Mouse (Mus musculus): ENCODE measurements around the gene Myl6b. TPM values are rescaled to one million over a fixed set of nuclear protein-coding genes. Genes with fewer than 3 reads are reported as not detected.

The Myl6b gene
- total and polyA plus RNA-seq, 3 experiments: 0.39 to 3.9 (median 2.5) TPM

DNA sequence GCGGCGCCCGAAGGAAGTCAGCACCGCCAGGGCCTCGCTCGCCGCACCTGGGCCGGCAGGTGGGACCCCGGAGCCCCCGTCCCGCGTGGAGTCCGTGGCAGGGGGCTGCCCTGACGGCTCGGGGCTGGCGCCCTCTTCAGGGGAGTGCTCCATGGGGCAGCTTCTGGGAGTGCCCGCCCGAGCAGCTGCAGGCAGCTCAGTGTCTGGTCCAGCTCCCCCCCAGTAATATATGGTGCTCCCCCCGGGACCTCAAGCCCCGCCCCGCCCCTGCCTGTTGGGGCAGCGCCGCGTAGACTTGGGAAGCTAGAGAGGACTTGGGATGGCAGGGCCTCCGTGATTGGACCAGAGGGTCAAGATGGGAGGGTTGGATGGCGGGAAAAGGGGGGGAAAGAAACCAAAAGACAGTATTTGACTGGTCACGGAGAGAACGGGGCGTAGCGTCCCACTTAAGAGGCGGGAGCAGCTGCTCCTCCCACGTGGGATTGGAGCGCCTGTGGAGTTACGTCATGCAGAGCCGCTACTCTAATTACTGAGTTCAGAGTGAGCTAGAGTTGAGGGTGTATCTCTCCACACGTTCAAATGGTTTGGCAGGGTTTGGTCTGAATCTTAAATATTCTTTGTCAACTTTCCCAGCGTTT is 27.3 kb upstream of the Myl6b start, which contains the start of gene Esyt1 (continued):
- TF ChIP-seq MAFK (IDR thresholded peaks at IDR 0.05; ENCODE audit: insufficient replicate concordance, low read length) (no peak), USF2 (conservative IDR thresholded peaks at IDR 0.05; ENCODE audit: low read depth, low read length) (no peak), EP300 (IDR thresholded peaks at IDR 0.05; ENCODE audit: low read length) (no peak), POLR2AphosphoS2 (IDR thresholded peaks at IDR 0.05; ENCODE audit: low read depth, low read length) (peak; percentile 54; the same call in 1 of the 2 replicates), ELF1 (IDR thresholded peaks at IDR 0.05; ENCODE audit: low read depth, low read length) (0 out of 2 replicates have a peak, but pooled peaks have one; percentile 38), BHLHE40 (IDR thresholded peaks at IDR 0.05; ENCODE audit: low read depth, low read length) (no peak), MAX (IDR thresholded peaks at IDR 0.05; ENCODE audit: low read length) (peak; percentile 91; the same call in 1 of the 2 replicates), JUN (IDR thresholded peaks at IDR 0.05; ENCODE audit: insufficient read depth, low read depth, low read length) (peak; percentile 72), MYC (IDR thresholded peaks at IDR 0.05; ENCODE audit: low read depth, low read length) (peak; percentile 87), RCOR1 (conservative IDR thresholded peaks at IDR 0.05; ENCODE audit: low read depth, low read length) (no peak), GABPA (IDR thresholded peaks at IDR 0.05; ENCODE audit: insufficient replicate concordance, low read depth, low read length) (no peak), NRF1 (IDR thresholded peaks at IDR 0.05; ENCODE audit: low read depth, low read length) (no peak), CHD1 (IDR thresholded peaks at IDR 0.05; ENCODE audit: low read depth, low read length) (no peak), RAD21 (IDR thresholded peaks at IDR 0.05; ENCODE audit: low read depth, low read length) (no peak), MEF2A (IDR thresholded peaks at IDR 0.05; ENCODE audit: borderline replicate concordance, low read depth, low read length) (no peak)

DNA sequence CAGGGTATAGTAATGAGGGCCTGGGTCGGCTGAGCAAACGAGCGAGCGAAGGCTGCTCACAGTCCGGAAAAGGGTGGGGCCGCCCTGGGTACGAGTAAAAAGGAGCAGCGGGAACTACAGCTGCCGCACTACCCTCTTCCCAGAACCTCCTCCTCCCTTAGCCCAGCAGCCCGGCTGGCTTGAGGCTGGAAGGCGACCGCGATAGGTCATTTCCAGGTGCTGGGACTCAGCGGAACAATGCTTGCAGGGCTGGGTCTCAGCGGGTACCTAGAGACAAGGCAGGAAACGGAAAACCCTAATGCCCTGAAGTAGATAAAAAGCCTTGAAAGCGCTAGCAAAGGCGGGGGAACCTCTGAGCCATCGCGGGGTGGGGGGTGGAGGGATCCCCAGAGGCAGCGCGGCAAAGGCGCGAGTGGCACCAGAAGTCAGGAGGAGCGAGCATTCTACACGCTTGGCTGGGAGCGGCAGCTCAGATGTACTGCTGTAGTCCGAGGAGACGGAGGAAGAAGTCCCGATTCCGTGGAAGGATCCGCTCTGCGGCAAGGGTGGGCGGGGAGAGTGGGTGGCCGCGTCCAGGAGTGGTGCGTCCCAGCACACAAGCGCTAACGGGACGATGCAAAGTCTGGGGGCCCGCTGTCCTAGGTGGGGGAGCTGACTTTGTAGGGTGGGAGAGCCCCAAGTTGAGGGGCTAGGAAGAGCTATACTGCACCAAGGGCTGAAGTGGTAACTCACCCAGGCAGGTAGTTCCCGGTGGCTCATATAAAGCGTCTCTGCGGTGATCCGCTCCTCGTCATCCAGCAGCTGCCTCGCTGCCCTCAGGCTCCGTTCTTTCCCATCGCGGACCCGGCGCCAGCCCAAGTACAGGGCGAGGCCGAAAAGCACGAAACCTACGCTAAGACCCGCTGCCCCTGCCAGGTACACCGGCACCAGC is 26.5 kb upstream of the Myl6b start:
- Histone ChIP-seq H3K9ac (ENCODE audit: insufficient read depth, low read depth) (peak overlapping the region; percentile 71), H3K79me2 (replicated peaks; ENCODE audit: control insufficient read depth, extremely low read depth, insufficient read depth, poor library complexity, severe bottlenecking) (no peaks in the 10 kb centered on the region), H3K36me3 (replicated peaks in 1 of 2; ENCODE audit: control insufficient read depth in 1 of 2, insufficient read depth in 1 of 2, low read length in 1 of 2) (peaks cover 26 to 30% of the 10 kb centered on the region in 2 experiments), H3K4me1 (ENCODE audit: control insufficient read depth in 1 of 2, insufficient read depth in 2 of 2) (peaks cover 0 to 21% of the 10 kb centered on the region in 2 experiments; a peak in 2 of 4 replicates), H3K27me3 (replicated peaks) (no peaks in the 10 kb centered on the region), H3K27ac (ENCODE audit: insufficient read depth, low read depth) (peak overlapping the region; percentile 51), H3K4me3 (replicated peaks in 1 of 3; ENCODE audit: low read depth in 2 of 3, low read length in 2 of 3, poor library complexity in 1 of 3) (peak overlapping the region; percentile 86 to 92 (median 86)), H3K4me2 (ENCODE audit: insufficient read depth, low read depth, poor library complexity, severe bottlenecking) (peak overlapping the region; percentile 29), H3K9me3 (replicated peaks; ENCODE audit: low read length) (no peaks in the 10 kb centered on the region)
- DNase-seq (ENCODE audit: extremely low read depth): peak; percentile 41
- TF ChIP-seq MAZ (IDR thresholded peaks at IDR 0.05; ENCODE audit: low read depth, low read length) (no peak), USF2 (conservative IDR thresholded peaks at IDR 0.05; ENCODE audit: low read depth, low read length) (no peak), POLR2A (IDR thresholded peaks at IDR 0.05; ENCODE audit: low read depth, low read length) (no peak; the same call in none of the 2 replicates), CHD1 (IDR thresholded peaks at IDR 0.05; ENCODE audit: low read depth, low read length) (no peak), HCFC1 (IDR thresholded peaks at IDR 0.05; ENCODE audit: low read depth, low read length) (no peak; the same call in 1 of the 2 replicates), PAX5 (IDR thresholded peaks at IDR 0.05; ENCODE audit: low read length) (no peak), ELF1 (IDR thresholded peaks at IDR 0.05; ENCODE audit: low read depth, low read length) (0 out of 2 replicates have a peak, but pooled peaks have one; percentile 10), ZNF384 (IDR thresholded peaks at IDR 0.05; ENCODE audit: low read depth, low read length) (no peak), TCF12 (IDR thresholded peaks at IDR 0.05; ENCODE audit: low read depth, low read length) (0 out of 2 replicates have a peak, but pooled peaks have one; percentile 15), UBTF (IDR thresholded peaks at IDR 0.05; ENCODE audit: low read depth, low read length) (peak; percentile 76; the same call in 1 of the 2 replicates), CHD2 (IDR thresholded peaks at IDR 0.05; ENCODE audit: low read length) (no peak), KAT2A (IDR thresholded peaks at IDR 0.05; ENCODE audit: insufficient replicate concordance, low read length) (no peak), MXI1 (IDR thresholded peaks at IDR 0.05; ENCODE audit: low read depth, low read length) (peak; percentile 55), SIN3A (IDR thresholded peaks at IDR 0.05; ENCODE audit: low read length) (peak; percentile 54)
- dilution Hi-C loops (cut with MboI; ENCODE audit: extremely low pct_ligation_motif_present, extremely low pct_unique_long_range_greater_than_20kb, low sequenced_read_pairs): no loop called here
- in situ Hi-C loops (cut with MboI; ENCODE audit: low pct_ligation_motif_present, low pct_unique_long_range_greater_than_20kb, low sequenced_read_pairs): no loop called here

All from CH12.LX (cell line).